Mouse (Mus musculus) erythroblast, embryonic 14.5 days (primary cell): Measurements from ENCODE around the gene Dach2. TPM values are rescaled to one million over a fixed set of nuclear protein-coding genes. Genes with fewer than 3 reads are reported as not detected.

ENCODE experiments used
- H3K27me3 ChIP-seq: 2 replicates; pipeline ENCODE4 v1.6.1; 2012; ENCODE audit warnings: inconsistent platforms; ENCODE audit not compliant: control insufficient read depth
- H3K36me3 ChIP-seq: 2 replicates; pipeline ENCODE4 v1.6.1; 2012; ENCODE audit warnings: mild to moderate bottlenecking, inconsistent platforms; ENCODE audit not compliant: control insufficient read depth
- H3K4me1 ChIP-seq: 2 replicates; pipeline ENCODE4 v1.6.1; 2012; ENCODE audit warnings: inconsistent platforms; ENCODE audit not compliant: control insufficient read depth
- H3K4me3 ChIP-seq: replicated peaks from 2 replicates; pipeline ENCODE3; 2012; ENCODE audit warnings: moderate library complexity, mild to moderate bottlenecking, inconsistent platforms
- H3K9me3 ChIP-seq: 2 replicates; pipeline ENCODE4 v1.6.1; 2012; ENCODE audit warnings: low read length, inconsistent platforms, mixed read lengths; ENCODE audit not compliant: control insufficient read depth
- GATA1 ChIP-seq: IDR thresholded peaks from 2 replicates; pipeline ENCODE4 v1.6.1; 2012; ENCODE audit warnings: low read length, inconsistent platforms, mixed read lengths
- TAL1 ChIP-seq: IDR thresholded peaks from 3 replicates; pipeline ENCODE4 v1.6.1; 2012; ENCODE audit warnings: low read length, inconsistent platforms, mixed read lengths
- polyA plus RNA-seq: library from polyadenylated mRNA; stranded (reverse); fragments of >175 nt; gene quantifications from 2 replicates; pipeline ENCODE4 v1.2.3, GENCODE M21; 2012

Gene Dach2
- polyA plus RNA-seq, 1 experiment, result 0.07 TPM

- Histone ChIP-seq H3K27me3 (no peaks in the 10 kb centered on the region), H3K9me3 (no peaks in the 10 kb centered on the region), H3K4me1 (no peaks in the 10 kb centered on the region), H3K36me3 (no peaks in the 10 kb centered on the region), H3K4me3 (no peak overlapping the region)
- TF ChIP-seq GATA1 (no peak), TAL1 (no peak)
Measured at GRCm38 (mm10) chrX:113867835-113868495, 570.7 kb downstream of the Dach2 start.

Other genes starting within 250 kb of the Dach2 start
- gene Chm, start 112.0 kb upstream of the Dach2 start, polyA plus RNA-seq, result 0.02 and 0.06 TPM in 2 replicates